Mouse (Mus musculus) brain, embryonic 14.5 days (tissue): ENCODE data around the gene Fam227a. TPM values are rescaled to one million over a fixed set of nuclear protein-coding genes. Genes with fewer than 3 reads are reported as not detected.
"Not testable (repeated sequence)": the region's sequence is repeated elsewhere in the genome, so short reads cannot be mapped to it uniquely, and the experiment has no call there.

ENCODE experiments used
- DNase-seq: peaks from one replicate; pipeline ENCODE4 v3.0.0-alpha.2; 2011; ENCODE audit warnings: low read depth
- CTCF ChIP-seq: fragments of 200-500 bp; IDR thresholded peaks from 2 replicates; pipeline ENCODE4 v1.5.1; 2012; ENCODE audit warnings: inconsistent platforms, mild to moderate bottlenecking, moderate library complexity, borderline replicate concordance; ENCODE audit not compliant: insufficient read depth, insufficient read length; ENCODE audit errors: extremely low read depth
- POLR2A ChIP-seq: fragments of 200-500 bp; IDR thresholded peaks from 2 replicates; pipeline ENCODE4 v1.6.1; 2012; ENCODE audit warnings: mild to moderate bottlenecking, inconsistent platforms, borderline replicate concordance; ENCODE audit not compliant: poor library complexity, insufficient read depth, insufficient read length, severe bottlenecking; ENCODE audit errors: extremely low read depth
- polyA plus RNA-seq: library from polyadenylated mRNA; depleted of rRNA; stranded (reverse); fragments of >200 nt; gene quantifications from 2 replicates; pipeline ENCODE4 v1.2.3, GENCODE M21; 2012

Gene Fam227a
- polyA plus RNA-seq, 1 experiment = 33.7 TPM

DNA sequence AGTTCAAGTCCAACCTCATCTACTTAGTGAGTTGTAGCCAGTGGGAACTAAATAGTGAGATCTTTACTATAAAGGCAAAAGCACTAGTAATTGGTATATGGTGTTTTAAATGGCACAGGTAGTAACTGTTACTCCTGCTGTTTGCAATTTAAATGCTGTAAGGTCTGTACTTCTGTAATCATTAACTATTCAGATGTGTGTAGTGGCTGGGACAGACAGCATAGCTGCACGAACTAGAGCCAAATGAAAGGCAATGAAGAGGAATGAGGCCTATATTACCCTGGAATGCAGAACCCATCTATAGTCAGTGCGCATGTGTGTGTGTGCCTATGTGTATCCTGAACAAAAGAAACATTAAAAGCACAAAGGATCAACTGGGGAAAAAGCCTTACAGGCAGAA is 19.2 kb upstream of the Fam227a start:
- TF ChIP-seq CTCF = no peak
- no peak for TF ChIP-seq POLR2A
- no peak for DNase-seq

DNA sequence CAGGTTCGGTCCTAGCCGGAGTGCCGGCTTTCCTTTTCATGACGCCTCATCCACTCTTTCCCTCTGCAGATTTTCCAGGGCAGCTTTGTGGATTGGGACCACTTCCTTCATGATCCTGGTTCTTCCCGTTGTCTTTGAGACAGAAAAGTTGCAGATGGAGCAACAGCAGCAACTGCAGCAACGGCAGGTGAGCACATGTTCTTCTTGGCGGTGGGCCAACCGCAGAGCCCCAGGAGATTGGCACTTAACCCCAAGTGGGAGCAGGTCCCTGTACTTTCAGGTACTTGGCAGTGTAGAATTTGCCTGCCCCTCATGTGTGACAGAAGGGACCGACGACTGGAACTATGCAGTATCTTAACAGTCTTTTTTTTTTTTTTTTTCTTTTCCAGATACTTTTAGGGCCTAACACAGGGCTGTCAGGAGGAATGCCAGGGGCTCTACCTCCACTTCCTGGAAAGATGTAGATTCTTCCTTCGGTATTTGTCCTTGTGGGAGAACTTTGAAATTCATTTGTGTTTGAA is 13.1 kb upstream of the Fam227a start:
- DNase-seq = not testable (repeated sequence)

DNA sequence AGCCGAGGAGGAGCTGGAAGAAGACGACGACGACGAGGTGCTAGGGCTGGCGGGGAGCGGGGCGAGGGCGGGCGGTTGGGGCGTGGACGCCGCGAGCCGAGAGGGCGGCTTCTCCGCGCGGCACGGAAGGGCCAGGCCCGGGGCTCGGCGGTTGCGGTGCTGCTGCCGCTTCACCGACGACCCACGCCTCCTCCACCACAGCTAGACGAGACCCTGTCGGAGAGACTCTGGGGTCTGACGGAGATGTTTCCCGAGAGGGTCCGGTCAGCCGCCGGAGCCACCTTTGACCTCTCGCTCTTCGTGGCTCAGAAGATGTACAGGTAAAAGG is 12.2 kb upstream of the Fam227a start:
- no peak for DNase-seq
- TF ChIP-seq POLR2A (no peak), CTCF (no peak)

DNA sequence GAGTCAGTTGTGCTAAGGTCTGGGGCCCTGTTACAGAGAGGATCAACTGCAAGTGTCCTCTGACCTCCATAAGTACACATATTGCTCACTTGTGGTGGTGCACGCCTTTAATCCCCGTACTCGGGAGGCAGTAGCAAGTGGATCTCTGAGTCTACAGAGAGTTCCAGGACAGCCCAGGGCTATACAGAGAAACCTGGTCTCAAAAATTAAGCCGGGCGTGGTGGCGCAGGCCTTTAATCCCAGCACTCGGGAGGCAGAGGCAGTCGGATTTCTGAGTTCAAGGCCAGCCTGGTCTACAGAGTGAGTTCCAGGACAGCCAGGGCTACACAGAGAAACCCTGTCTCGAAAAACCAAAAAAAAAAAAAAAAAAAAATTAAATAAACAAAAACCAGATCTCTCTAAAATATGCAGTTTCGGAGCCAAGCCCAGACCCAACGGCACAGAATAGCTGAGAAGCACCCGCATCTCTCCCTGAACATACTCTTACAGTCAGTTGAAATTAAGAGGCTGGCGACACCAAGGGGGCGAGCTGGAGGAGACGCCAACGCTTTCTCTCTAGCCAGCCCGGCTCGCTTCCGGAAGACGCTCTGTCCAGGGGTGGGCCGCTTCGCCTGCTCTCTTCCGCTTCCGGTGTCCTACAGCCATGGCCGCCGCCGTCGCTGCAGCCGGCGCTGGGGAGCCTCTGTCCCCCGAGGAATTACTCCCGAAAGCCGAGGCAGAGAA is 11.7 kb upstream of the Fam227a start, which contains the start of gene Tomm22:
Gene Tomm22, plus strand, starts transcription at position 613 of the 723 bp plus-strand sequence.
- DNase-seq = peak; percentile 98
- TF ChIP-seq POLR2A = peak; percentile 41; the same call in 1 of the 2 replicates
- peak; percentile 71 for TF ChIP-seq CTCF

DNA sequence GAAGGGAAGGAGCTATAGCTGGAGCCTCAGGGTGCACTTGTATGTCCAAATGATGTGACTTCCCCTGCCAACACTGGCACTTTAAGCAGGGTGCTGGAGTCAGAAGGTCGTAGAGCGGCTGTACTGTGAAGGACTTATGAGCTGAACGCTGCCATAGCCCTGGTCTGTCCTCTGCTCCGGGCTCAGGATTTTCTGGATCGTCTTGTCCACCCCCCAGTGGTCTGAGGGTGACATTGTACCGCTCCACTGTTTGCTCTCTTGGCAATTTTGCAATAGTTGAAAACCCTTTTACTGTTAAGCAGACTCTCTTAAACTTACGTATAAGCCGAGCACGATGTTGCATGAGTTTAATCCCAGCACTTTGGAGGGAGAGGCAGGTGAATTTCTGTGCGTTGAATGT is 10.4 kb upstream of the Fam227a start:
- DNase-seq = no peak
- TF ChIP-seq CTCF (peak; percentile 11; the same call in 1 of the 2 replicates), POLR2A (no peak)

DNA sequence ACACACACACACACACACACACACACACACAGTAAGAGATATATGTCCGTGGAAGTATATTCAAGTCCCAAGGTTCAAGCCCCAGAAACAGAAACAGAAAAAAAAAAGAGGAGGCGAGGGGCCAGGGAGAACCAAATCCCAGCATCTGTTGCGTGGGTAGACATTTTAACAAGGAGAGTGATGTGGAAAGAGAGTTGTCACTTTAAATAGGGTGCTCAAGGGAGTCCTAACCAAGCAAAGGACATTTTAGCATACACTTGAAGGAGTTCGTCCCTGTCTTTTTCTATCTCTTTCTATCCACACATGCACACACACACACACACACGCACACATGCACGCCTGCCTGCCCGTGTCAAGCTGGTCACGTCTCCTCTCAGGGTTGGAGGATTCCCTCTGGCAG is 5.9 kb upstream of the Fam227a start:
- DNase-seq = no peak
- TF ChIP-seq POLR2A = no peak
- no peak for TF ChIP-seq CTCF

DNA sequence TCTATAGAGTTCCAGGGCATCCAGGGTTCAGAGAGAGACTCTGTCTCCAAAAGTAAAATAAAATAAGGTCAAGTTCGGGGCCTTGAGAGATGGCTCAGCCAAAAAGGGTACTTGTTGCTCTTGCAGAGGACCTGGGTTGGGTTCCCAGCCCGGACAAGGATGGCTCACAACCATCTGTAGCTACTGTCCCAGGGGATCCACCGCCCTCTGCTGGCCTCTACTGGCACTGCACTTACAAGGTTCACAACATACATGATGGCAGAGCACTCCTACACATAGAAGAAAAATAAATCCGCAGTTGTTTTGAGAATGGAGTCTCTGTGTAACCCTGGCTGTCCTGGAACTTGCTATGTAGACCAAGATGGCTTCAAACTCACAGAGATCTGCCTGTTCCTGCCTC is 3.1 kb upstream of the Fam227a start:
- no peak for DNase-seq
- peak; percentile 46; the same call in 1 of the 2 replicates for TF ChIP-seq CTCF
- no peak for TF ChIP-seq POLR2A

DNA sequence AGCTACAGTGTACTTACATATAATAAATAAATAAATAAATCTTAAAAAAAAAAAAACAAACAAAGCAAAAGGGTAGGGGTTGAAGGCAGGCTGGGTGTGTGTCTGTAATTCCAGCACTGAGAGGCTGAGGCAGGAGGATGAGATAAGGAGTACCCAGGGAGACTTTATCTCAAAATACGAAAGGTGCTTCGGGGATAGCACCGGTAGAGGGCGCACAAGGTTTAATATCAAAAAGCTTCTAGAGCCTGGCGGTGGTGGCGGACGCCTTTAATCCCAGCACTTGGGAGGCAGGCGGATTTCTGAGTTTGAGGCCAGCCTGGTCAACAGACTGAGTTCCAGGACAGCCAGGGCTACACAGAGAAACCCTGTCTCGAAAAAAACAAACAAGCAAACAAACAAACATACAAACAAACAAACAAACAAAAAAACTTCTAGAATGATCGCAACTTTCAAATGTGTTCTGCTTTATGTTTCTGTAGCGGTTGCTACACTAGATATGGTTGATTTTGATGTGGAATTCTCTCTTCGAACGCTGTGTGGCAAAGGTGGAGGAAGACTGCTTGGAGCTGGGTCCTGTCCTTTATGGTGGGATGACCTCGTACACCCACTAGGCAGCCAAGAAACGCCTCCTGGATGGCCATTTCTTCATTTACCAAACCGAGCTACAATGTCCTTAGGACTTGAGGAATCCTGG is 772 bp downstream of the Fam227a start:
- TF ChIP-seq POLR2A (no peak), CTCF (peak; percentile 64; the same call in 1 of the 2 replicates)
- peak; percentile 91 for DNase-seq

DNA sequence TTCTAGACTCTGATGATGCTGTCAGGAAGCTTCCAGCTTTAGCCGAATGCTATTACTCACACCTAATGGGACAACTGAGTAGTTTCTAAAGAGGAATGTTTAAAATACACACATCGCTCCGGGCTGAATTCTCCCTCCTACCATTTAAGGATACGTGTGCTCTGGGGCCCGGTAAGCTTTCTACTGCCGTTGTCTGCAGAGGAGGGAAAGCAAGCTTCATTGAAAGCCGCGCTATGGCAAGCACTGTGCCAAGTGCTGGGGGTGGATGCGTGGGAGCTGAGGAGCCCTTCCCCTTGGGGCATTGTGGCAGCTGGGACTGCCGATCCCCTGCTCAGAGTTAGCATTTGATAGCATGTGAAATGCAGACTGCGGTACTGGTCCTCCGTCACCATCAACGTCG is 2.3 kb downstream of the Fam227a start:
- TF ChIP-seq POLR2A (no peak), CTCF (no peak)
- DNase-seq = no peak

DNA sequence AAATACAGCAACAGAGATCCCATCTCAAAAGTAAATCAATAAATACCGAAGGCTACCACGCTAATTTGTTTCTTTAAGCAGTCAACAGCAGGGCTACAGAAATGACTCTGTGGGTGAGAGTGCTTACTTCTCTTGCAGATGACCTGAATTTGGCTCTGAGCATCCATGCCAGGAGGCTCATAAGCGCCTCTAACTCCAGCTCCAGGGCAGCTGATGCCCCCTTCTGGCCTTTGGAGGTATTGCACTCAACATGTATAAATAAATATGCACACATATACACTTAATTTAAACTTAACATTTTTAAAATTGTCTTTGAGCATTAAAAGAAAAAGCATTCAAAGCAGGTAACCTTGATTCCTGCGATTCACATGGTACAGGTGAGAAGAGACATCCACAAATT is 7.3 kb downstream of the Fam227a start:
- TF ChIP-seq CTCF (peak; percentile 52; the same call in 1 of the 2 replicates), POLR2A (no peak)
- no peak for DNase-seq

DNA sequence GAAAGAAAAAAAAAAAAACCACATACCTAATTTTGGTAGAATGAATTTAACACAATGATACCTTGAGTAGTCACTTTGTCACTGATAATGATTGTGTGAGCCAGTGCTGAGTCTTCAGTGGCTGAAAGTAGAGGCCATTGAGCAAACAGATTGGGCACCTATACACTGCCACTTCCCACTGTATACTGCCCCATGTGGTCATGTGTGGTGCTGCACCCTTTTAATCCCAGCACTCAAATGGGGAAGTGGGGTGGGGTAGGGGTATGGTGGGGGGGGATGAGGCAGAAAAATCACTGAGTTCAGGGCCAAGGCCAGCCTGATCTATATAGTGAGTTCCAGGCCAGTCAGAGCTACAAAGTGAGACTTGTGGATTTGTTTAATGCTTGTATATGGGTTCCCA is 8.2 kb downstream of the Fam227a start:
- DNase-seq = peak; percentile 20
- TF ChIP-seq CTCF (peak; percentile 68; the same call in 1 of the 2 replicates), POLR2A (no peak)

DNA sequence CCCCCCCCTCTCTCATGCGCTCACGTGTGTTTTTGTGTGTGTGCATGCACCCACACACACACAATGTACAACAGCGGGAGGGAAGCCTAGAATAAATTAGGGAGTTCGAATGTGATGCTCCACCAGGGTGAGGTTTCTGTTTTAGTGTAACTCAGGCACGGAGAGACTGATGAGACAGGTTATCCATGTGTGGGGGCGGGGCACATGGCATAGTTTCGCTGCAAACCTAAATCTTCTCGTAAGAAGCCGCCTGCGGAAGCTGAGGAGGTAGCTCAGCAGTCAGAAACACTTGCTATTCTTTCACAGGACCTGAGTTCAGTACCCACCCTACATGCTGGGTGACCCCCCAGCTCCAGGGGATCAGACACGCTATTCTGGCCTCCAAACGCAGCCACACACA is 10.6 kb downstream of the Fam227a start:
- DNase-seq = no peak
- TF ChIP-seq CTCF = no peak
- no peak for TF ChIP-seq POLR2A
